Mouse (Mus musculus) yolk sac, embryonic 10.5 days (tissue): Measurements from ENCODE around the gene P3h2.

Experiments
- DNase-seq: peaks from one replicate; pipeline ENCODE4 v3.0.0-alpha.2; 2017; ENCODE audit warnings: low spot score

Gene P3h2

GRCm38 (mm10) chr16:26105115-26105974, at the start of gene P3h2:
TSS of gene P3h2 (minus strand) at chr16:26105784.
- peak; percentile 78 for DNase-seq

- DNase-seq = no peak
Observed at GRCm38 (mm10) chr16:26152258-26152657, 46.7 kb upstream of the P3h2 start.

GRCm38 (mm10) chr16:26150943-26151342, 45.4 kb upstream of the P3h2 start:
- DNase-seq = no peak

GRCm38 (mm10) chr16:26146853-26147252, 41.3 kb upstream of the P3h2 start:
- no peak for DNase-seq

- no peak for DNase-seq
Observed at GRCm38 (mm10) chr16:26131126-26131525, 25.5 kb upstream of the P3h2 start.

GRCm38 (mm10) chr16:26106618-26107017, 1.0 kb upstream of the P3h2 start:
- DNase-seq = no peak

GRCm38 (mm10) chr16:26106041-26106617, 545 bp upstream of the P3h2 start:
- no peak for DNase-seq

- DNase-seq = peak; percentile 4
Observed at GRCm38 (mm10) chr16:26104274-26104673, 1.3 kb downstream of the P3h2 start.

GRCm38 (mm10) chr16:26102856-26103255, 2.7 kb downstream of the P3h2 start:
- no peak for DNase-seq

GRCm38 (mm10) chr16:26100167-26100566, 5.4 kb downstream of the P3h2 start:
- DNase-seq = no peak

- DNase-seq = no peak
Observed at GRCm38 (mm10) chr16:26095696-26096284, 9.8 kb downstream of the P3h2 start.

GRCm38 (mm10) chr16:26093888-26094287, 11.7 kb downstream of the P3h2 start:
- DNase-seq = no peak

- DNase-seq = no peak
Observed at GRCm38 (mm10) chr16:26088976-26089375, 16.6 kb downstream of the P3h2 start.

- DNase-seq = no peak
Observed at GRCm38 (mm10) chr16:26088240-26088639, 17.3 kb downstream of the P3h2 start.

GRCm38 (mm10) chr16:26086955-26087354, 18.6 kb downstream of the P3h2 start:
- no peak for DNase-seq

GRCm38 (mm10) chr16:26085160-26085559, 20.4 kb downstream of the P3h2 start:
- DNase-seq = no peak

- DNase-seq = no peak
Observed at GRCm38 (mm10) chr16:26082831-26083230, 22.8 kb downstream of the P3h2 start.

- no peak for DNase-seq
Observed at GRCm38 (mm10) chr16:26082391-26082790, 23.2 kb downstream of the P3h2 start.

- DNase-seq = peak; percentile 42
Observed at GRCm38 (mm10) chr16:26078923-26079351, 26.6 kb downstream of the P3h2 start.

GRCm38 (mm10) chr16:26078100-26078422, 27.5 kb downstream of the P3h2 start:
- DNase-seq = no peak

- peak; percentile 57 for DNase-seq
Observed at GRCm38 (mm10) chr16:26077246-26078099, 28.1 kb downstream of the P3h2 start.

- DNase-seq = no peak
Observed at GRCm38 (mm10) chr16:26075063-26075462, 30.5 kb downstream of the P3h2 start.
